Mouse (Mus musculus) C2C12 (cell line): Measurements from ENCODE around the gene Klc2.

Experiments
- CTCF ChIP-seq: IDR thresholded peaks from one replicate; pipeline ENCODE4 v1.5.1; 2011; ENCODE audit not compliant: control insufficient read depth, insufficient read depth, insufficient read length
- FOSL1 ChIP-seq: IDR thresholded peaks from one replicate; pipeline ENCODE4 v1.8.0; 2011; ENCODE audit warnings: mild to moderate bottlenecking, low read length; ENCODE audit not compliant: poor library complexity, insufficient read depth, severe bottlenecking
- MAX ChIP-seq: IDR thresholded peaks from one replicate; pipeline ENCODE4 v1.6.1; 2011; ENCODE audit warnings: mild to moderate bottlenecking, control low read depth

DNA sequence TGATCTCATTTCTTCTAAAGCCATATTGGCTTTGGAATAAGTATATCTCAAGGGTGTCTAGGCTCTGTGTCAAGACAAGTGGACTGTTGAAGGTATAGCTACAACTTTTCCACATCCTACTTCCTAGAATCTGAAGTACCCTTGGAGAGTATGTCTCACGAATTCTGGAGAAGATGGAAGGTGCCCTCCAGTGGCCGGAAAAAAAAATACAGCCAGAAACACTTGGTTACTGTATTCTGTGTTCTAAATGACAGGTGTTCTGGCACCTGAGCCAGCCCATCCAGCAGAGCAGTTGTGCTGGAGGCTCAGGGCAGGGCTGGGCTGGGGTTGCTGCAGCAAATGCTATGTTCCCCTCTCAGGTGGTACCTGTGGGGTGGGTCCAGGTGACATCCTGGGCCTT is 21.3 kb upstream of the Klc2 start:
- TF ChIP-seq FOSL1: no peak
- no peak for TF ChIP-seq MAX
- no peak for TF ChIP-seq CTCF
